ENCODE assay signal across 13 mouse cellular contexts in the genomic region with DNA sequence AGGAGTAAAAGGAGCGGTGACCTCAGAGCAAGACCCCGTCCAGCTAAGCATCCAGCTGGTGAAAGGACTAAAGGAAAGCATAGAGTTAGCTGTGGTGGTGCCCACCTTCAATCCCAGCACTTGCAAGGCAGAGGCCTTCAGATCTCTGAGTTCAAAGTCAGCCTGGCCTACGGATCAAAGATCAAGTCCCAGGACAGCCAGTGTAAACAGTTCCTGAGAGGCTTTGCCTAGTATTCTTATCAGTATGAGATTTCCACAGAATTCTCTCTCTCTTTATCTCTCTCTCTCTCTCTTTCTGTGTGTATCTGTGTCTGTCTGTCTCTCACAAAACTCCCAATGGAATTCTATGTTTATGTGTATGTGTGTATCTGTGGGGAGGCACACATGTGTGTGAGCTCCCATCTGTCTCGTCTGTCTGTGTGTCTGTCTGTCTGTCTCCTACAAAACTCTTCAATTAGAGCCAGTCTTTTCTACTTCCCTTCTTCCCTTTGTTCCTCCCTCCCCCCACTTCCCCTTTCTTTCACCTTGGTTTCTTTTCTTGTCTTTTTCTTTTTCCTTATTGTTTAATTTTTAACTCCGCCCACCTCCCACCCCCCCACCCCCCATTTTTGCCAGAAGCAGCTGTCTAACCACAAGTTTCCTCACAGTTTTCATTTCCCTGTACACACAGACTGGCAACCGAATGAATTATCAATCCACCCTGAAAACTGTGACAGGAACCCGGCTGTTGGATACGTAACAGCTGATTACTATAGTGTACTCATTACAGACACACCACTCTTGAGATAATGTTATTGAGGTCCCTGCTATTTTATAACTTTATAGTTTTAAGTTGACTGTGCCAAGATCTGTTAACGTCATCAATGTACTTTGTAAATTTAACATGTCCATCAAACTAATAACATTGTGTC.
DNase-seq lines count a peak whose midpoint lies in the region; ATAC-seq and TF ChIP-seq lines count a peak whose summit lies in the region.
"Had no signal": no experiment of that assay in that cellular context is flagged by ENCODE, and none has a peak within 500 bp of the region (broad histone marks: within the 10 kb centered on the region; RNA-seq: fewer than 3 reads in every experiment).

No protein-coding gene starts in this region.

- H3K4me3 ChIP-seq in heart, postnatal 0 days (ENCODE audit: low read depth, low read length): no peak overlapping the region
- H3K4me3 ChIP-seq in CH12.LX (replicated peaks in 1 of 3; ENCODE audit: low read depth in 2 of 3, low read length in 2 of 3, poor library complexity in 1 of 3): no peak overlapping the region
- H3K4me3 ChIP-seq: embryonic facial prominence, embryonic 12.5 days; heart, embryonic 12.5 days had no signal

- ATAC-seq in heart, postnatal 0 days (ENCODE audit: insufficient read depth, low read depth): no peak

- WGBS in heart, postnatal 0 days: 60% methylated on average over 9 of the region's 9 CpGs

- H3K79me2 ChIP-seq in CH12.LX (replicated peaks; ENCODE audit: control insufficient read depth, extremely low read depth, insufficient read depth, poor library complexity, severe bottlenecking): no peaks in the 10 kb centered on the region

- in situ Hi-C loops in CH12.LX (cut with MboI; ENCODE audit: low pct_ligation_motif_present, low pct_unique_long_range_greater_than_20kb, low sequenced_read_pairs): no loop called here

- intact Hi-C loops in heart, postnatal 36 days (cut with DNase I): no loop called here

- dilution Hi-C loops in CH12.LX (cut with MboI; ENCODE audit: extremely low pct_ligation_motif_present, extremely low pct_unique_long_range_greater_than_20kb, low sequenced_read_pairs): no loop called here

- H3K36me3 ChIP-seq in heart, postnatal 0 days (replicated peaks; ENCODE audit: control insufficient read depth, insufficient read depth, low read length): no peaks in the 10 kb centered on the region
- H3K36me3 ChIP-seq in CH12.LX (replicated peaks in 1 of 2; ENCODE audit: control insufficient read depth in 1 of 2, insufficient read depth in 1 of 2, low read length in 1 of 2): no peaks in the 10 kb centered on the region
- H3K36me3 ChIP-seq: embryonic facial prominence, embryonic 12.5 days; heart, embryonic 12.5 days had no signal

- no peak overlapping the region for H3K9ac ChIP-seq in heart, postnatal 0 days (replicated peaks; ENCODE audit: low read depth, low read length)
- H3K9ac ChIP-seq in CH12.LX (ENCODE audit: insufficient read depth, low read depth): peak overlapping the region; percentile 30; the same call in 1 of the 2 replicates
- H3K9ac ChIP-seq: embryonic facial prominence, embryonic 12.5 days; heart, embryonic 12.5 days; lung, embryonic 14.5 days had no signal

- no peaks in the 10 kb centered on the region for H3K27me3 ChIP-seq in heart, postnatal 0 days (ENCODE audit: control insufficient read depth, insufficient read depth, low read length)
- no peaks in the 10 kb centered on the region for H3K27me3 ChIP-seq in CH12.LX (replicated peaks)
- H3K27me3 ChIP-seq: embryonic facial prominence, embryonic 12.5 days; heart, embryonic 12.5 days had no signal

- no peak for TF ChIP-seq EP300 in heart, postnatal 0 days (IDR thresholded peaks at IDR 0.05; ENCODE audit: low read depth)
- TF ChIP-seq EP300 in CH12.LX (IDR thresholded peaks at IDR 0.05; ENCODE audit: low read length): peak; percentile 58

- TF ChIP-seq POLR2A in CH12.LX (IDR thresholded peaks at IDR 0.05; ENCODE audit: low read depth, low read length): no peak

- TF ChIP-seq RAD21 in CH12.LX (IDR thresholded peaks at IDR 0.05; ENCODE audit: low read depth, low read length): no peak

- no peak for DNase-seq in heart, postnatal 0 days (ENCODE audit: low spot score)
- no peak for DNase-seq in heart, postnatal 36 days
- peak; percentile 58 for DNase-seq in CH12.LX (ENCODE audit: extremely low read depth)
- DNase-seq in induced T-regulatory cell, adult 2 months (ENCODE audit: low read depth): peak; percentile 67
- DNase-seq in naive thymus-derived CD4-positive, alpha-beta T cell, adult 2 months (ENCODE audit: low read depth): peak; percentile 67
- DNase-seq in B cell, adult 2 months: no peak
- no peak for DNase-seq in urinary bladder, postnatal 4 days (ENCODE audit: low spot score in 2 of 2)
- no peak for DNase-seq in frontal cortex, postnatal 36 days (ENCODE audit: low spot score in 2 of 2)
- DNase-seq: cerebellum, adult 2 months; kidney, adult 11 months; lung, embryonic 14.5 days had no signal

- H3K27ac ChIP-seq in heart, postnatal 0 days (ENCODE audit: low read depth): peak overlapping the region; percentile 4; the same call in 1 of the 2 replicates
- no peak overlapping the region for H3K27ac ChIP-seq in CH12.LX (ENCODE audit: insufficient read depth, low read depth)
- H3K27ac ChIP-seq: embryonic facial prominence, embryonic 12.5 days had no signal

- no peak for TF ChIP-seq CTCF in heart, postnatal 0 days (IDR thresholded peaks at IDR 0.05; ENCODE audit: low read depth)
- TF ChIP-seq CTCF in CH12.LX (conservative IDR thresholded peaks at IDR 0.05 in 1 of 2, IDR thresholded peaks at IDR 0.05 in 1 of 2; ENCODE audit: low read depth in 2 of 2, low read length in 2 of 2): no peak

- H3K4me1 ChIP-seq in heart, postnatal 0 days (ENCODE audit: control insufficient read depth, insufficient read depth): no peaks in the 10 kb centered on the region
- peaks cover 0 to 27% of the 10 kb centered on the region in 2 experiments; a peak in 3 of 4 replicates for H3K4me1 ChIP-seq in CH12.LX (ENCODE audit: control insufficient read depth in 1 of 2, insufficient read depth in 2 of 2)
- H3K4me1 ChIP-seq: embryonic facial prominence, embryonic 12.5 days had no signal

- H3K4me2 ChIP-seq in heart, postnatal 0 days (ENCODE audit: low read depth, low read length): no peak overlapping the region
- H3K4me2 ChIP-seq in CH12.LX (ENCODE audit: insufficient read depth, low read depth, poor library complexity, severe bottlenecking): peak overlapping the region; percentile 63
- H3K4me2 ChIP-seq: embryonic facial prominence, embryonic 12.5 days; heart, embryonic 12.5 days; lung, embryonic 14.5 days had no signal

- H3K9me3 ChIP-seq in heart, postnatal 0 days (replicated peaks; ENCODE audit: control insufficient read depth, low read length): no peaks in the 10 kb centered on the region
- H3K9me3 ChIP-seq in CH12.LX (replicated peaks; ENCODE audit: low read length): peaks cover 3% of the 10 kb centered on the region
- H3K9me3 ChIP-seq: embryonic facial prominence, embryonic 12.5 days had no signal

TF ChIP-seq in CH12.LX, 34 proteins besides CTCF, POLR2A, EP300 and RAD21 (continues in another document):
- TF ChIP-seq KAT2A (IDR thresholded peaks at IDR 0.05; ENCODE audit: insufficient replicate concordance, low read length): no peak
- TF ChIP-seq BHLHE40 (IDR thresholded peaks at IDR 0.05; ENCODE audit: low read depth, low read length): 0 out of 2 replicates have a peak, but pooled peaks have one; percentile 9
- TF ChIP-seq SMC3 (IDR thresholded peaks at IDR 0.05; ENCODE audit: low read depth, low read length): no peak
- TF ChIP-seq ZNF384 (IDR thresholded peaks at IDR 0.05; ENCODE audit: low read depth, low read length): no peak
- no peak for TF ChIP-seq CHD1 (IDR thresholded peaks at IDR 0.05; ENCODE audit: low read depth, low read length)
- no peak for TF ChIP-seq TBP (conservative IDR thresholded peaks at IDR 0.05; ENCODE audit: low read depth, low read length)
- 0 out of 2 replicates have a peak, but pooled peaks have one; percentile 24 for TF ChIP-seq CHD2 (IDR thresholded peaks at IDR 0.05; ENCODE audit: low read length)
- TF ChIP-seq E2F4 (IDR thresholded peaks at IDR 0.05; ENCODE audit: insufficient replicate concordance, low read depth, low read length): no peak
- TF ChIP-seq ZC3H11A (IDR thresholded peaks at IDR 0.05; ENCODE audit: low read depth, low read length): no peak
- no peak for TF ChIP-seq JUN (IDR thresholded peaks at IDR 0.05; ENCODE audit: insufficient read depth, low read depth, low read length)
- no peak for TF ChIP-seq MAFK (IDR thresholded peaks at IDR 0.05; ENCODE audit: insufficient replicate concordance, low read length)
- TF ChIP-seq MAX (IDR thresholded peaks at IDR 0.05; ENCODE audit: low read length): no peak
- no peak for TF ChIP-seq USF2 (conservative IDR thresholded peaks at IDR 0.05; ENCODE audit: low read depth, low read length)
- 0 out of 2 replicates have a peak, but pooled peaks have one; percentile 31 for TF ChIP-seq ELF1 (IDR thresholded peaks at IDR 0.05; ENCODE audit: low read depth, low read length)
- TF ChIP-seq JUND (conservative IDR thresholded peaks at IDR 0.05; ENCODE audit: low read depth, low read length): no peak
- no peak for TF ChIP-seq HCFC1 (IDR thresholded peaks at IDR 0.05; ENCODE audit: low read depth, low read length)
- TF ChIP-seq USF1 (IDR thresholded peaks at IDR 0.05; ENCODE audit: low read depth, low read length): no peak
- no peak for TF ChIP-seq ZMIZ1 (IDR thresholded peaks at IDR 0.05; ENCODE audit: low read depth, low read length)
- TF ChIP-seq MEF2A (IDR thresholded peaks at IDR 0.05; ENCODE audit: borderline replicate concordance, low read depth, low read length): peak; percentile 29; the same call in 1 of the 2 replicates
- peak; percentile 57 for TF ChIP-seq ETS1 (conservative IDR thresholded peaks at IDR 0.05; ENCODE audit: low read depth, low read length)
- no peak for TF ChIP-seq MAZ (IDR thresholded peaks at IDR 0.05; ENCODE audit: low read depth, low read length)
- no peak for TF ChIP-seq MXI1 (IDR thresholded peaks at IDR 0.05; ENCODE audit: low read depth, low read length)
- TF ChIP-seq TCF12 (IDR thresholded peaks at IDR 0.05; ENCODE audit: low read depth, low read length): 0 out of 2 replicates have a peak, but pooled peaks have one; percentile 16
- TF ChIP-seq NRF1 (IDR thresholded peaks at IDR 0.05; ENCODE audit: low read depth, low read length): no peak
- TF ChIP-seq NELFE (IDR thresholded peaks at IDR 0.05; ENCODE audit: low read depth, low read length): no peak
- TF ChIP-seq GABPA (IDR thresholded peaks at IDR 0.05; ENCODE audit: insufficient replicate concordance, low read depth, low read length): no peak
- no peak for TF ChIP-seq ZKSCAN1 (IDR thresholded peaks at IDR 0.05; ENCODE audit: borderline replicate concordance, low read depth, low read length)
- TF ChIP-seq POLR2AphosphoS2 (IDR thresholded peaks at IDR 0.05; ENCODE audit: low read depth, low read length): no peak
- TF ChIP-seq IRF4 (IDR thresholded peaks at IDR 0.05; ENCODE audit: low read depth, low read length): no peak
- no peak for TF ChIP-seq PAX5 (IDR thresholded peaks at IDR 0.05; ENCODE audit: low read length)
- TF ChIP-seq SIN3A (IDR thresholded peaks at IDR 0.05; ENCODE audit: low read length): no peak
- TF ChIP-seq RCOR1 (conservative IDR thresholded peaks at IDR 0.05; ENCODE audit: low read depth, low read length): no peak
- TF ChIP-seq MYC (IDR thresholded peaks at IDR 0.05; ENCODE audit: low read depth, low read length): no peak

Comparison
In these comparisons a context has a peak if more than half of its experiments do, and no peak if none do; other contexts are left out.
1. DNase-seq: peak in CH12.LX (single experiment), induced T-regulatory cell, adult 2 months (single experiment) and naive thymus-derived CD4-positive, alpha-beta T cell, adult 2 months (single experiment); none in heart, postnatal 0 days (single experiment), heart, postnatal 36 days (0 of 2), B cell, adult 2 months (0 of 2), urinary bladder, postnatal 4 days (0 of 2) and frontal cortex, postnatal 36 days (0 of 2).